Mouse (Mus musculus): ENCODE results near the gene Hmgn2.
A peak's percentile ranks its signal among the peaks of the same experiment; 100 is the strongest.
"Not testable (repeated sequence)": the region's sequence is repeated elsewhere in the genome, so short reads cannot be mapped to it uniquely, and the experiment has no call there.

Hmgn2 gene

DNA sequence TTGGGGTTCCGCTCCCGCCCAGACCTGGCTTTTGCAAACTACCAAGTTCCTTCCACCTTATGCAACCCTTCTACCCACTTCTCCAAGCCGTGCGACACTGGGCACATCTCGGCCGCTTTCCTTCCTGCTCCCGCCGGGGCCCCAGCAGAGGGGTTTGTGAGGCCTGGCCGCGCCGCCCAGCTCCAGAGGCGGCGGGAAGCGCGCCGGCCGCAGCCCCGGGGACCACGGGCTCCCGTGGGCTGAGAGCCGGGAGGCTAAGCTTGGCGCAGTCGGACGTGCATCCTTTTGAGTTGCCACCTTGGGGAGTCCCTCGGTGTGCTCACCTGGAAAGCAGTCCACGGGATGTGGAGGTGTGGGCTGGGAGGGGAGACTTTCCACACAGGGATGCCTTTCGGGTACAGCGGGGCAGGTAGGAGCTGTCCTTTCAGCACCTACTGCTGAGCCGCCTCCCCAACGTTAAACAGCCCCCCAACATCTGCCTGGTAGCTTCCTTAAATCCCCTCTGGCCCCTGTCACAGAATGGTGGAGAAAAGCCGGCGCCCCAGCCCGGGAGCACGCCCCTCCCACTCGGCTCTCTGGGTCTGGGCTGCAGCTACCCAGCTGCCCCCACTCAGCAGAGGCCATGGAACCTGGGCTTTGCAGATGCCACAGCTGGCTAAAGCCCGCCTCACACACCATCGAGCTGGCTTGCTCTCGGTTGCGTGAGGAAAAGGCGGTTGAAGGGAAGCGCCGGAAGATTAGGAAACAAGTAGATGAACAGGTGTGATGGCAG lies at the start of gene Hmgn2:
Gene Hmgn2, minus strand, starts transcription at position 501 of the 772 bp plus-strand sequence.
- DNase-seq (ENCODE audit: low read depth, low spot score) = peak; percentile 29

DNA sequence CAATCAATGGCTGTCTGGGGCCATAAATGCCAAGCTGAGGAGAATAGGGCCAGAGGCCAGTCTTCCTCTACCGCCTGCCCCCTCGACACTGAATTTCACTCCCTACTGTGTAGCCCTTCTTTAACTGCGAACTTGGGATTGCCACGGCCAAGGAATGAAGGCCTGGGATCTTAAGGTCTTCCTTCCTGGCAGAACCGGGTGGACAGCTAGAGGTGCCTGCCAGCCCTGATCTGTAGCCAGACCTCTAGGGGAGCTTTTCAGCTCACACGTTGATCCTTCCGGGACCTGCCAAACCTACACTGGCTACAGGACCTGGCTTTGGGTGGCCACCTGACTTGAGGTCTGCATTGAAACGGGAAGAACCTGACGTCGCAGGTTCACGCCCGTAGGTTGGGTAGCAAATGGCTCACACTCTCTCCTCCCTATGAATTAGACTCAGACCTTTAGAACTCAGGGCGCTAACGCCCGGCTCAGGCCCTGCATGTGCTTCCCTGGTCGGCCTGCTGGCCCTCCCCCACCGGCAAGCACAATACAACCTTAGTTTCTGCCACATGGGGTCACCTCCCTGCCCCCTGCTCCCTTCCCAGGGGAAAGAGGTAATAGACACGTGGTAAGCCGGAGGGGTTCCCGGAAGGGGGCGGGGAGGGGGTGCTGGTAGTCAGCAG lies 48.9 kb upstream of the Hmgn2 start:
- DNase-seq (ENCODE audit: low read depth, low spot score) = no peak

DNA sequence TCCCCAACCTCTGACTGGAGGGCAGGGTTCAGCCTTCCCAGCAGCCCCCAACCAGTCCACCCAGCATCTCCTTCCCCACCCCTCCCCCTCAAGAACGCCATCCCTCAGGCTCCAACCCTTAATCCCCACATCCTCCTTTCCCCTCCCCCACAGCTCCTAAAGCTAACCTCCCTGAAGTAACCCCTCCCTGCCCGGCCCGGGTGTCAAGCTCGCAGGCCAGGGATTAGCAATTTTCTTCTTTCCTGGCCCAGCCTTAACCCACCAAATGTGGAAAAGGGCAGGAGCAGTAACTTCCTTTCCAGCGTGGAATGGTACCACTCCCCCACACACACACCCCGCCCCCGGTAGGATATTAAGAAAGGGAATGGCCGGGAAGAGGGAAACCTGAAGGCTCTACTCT lies 48.3 kb upstream of the Hmgn2 start:
- no peak for DNase-seq (ENCODE audit: low read depth, low spot score)

DNA sequence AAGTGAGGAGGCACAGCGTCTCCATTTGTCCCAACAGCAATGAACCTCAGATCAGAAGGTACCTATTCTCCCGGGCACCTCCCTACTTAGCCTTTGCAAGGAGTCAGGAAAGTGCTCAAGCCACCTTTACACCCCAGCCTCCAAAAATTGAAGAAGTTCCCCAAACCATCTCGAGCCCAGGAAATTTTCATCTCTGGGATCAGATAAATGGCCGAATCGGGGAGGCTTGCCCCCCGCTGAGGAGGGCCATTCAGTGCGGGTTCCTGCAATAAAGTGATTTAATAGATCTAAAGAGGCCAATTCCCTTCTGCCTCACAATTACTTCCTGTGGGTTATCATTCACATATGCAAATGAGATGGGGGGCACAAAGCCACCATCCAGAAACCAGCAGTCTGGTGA lies 47.8 kb upstream of the Hmgn2 start:
- no peak for DNase-seq (ENCODE audit: low read depth, low spot score)

DNA sequence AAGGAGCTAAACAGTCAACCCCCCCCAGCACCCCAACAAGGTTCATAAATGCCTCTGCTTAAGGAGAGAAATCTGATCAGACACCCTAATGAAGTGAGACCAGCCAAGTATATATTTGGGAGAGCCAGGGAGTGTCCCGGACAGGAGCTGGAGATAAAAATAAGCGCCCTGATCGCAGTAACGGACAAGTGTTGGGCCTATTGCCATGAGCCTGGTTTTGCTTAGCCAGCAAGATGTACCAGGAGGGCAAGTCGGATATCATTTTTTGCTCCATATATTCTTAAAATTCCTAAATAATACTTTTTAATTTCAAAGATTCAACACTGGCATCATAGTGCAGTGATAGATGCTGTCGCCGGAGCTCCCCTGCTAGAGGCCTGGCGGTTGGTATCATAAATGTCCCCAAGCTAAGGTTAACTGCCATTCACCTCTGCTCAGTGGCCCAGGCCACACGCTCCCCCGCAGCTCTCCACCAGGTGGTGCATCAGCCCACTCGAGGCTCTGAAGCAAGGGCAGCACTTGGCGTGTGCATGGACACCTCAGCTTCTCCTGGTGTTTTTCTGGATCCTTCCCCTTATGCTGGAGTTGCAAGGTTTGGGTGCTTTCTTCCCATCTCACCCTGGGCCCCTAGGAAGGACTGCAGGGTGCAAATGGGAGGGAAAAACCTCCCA lies 44.5 kb upstream of the Hmgn2 start:
- peak; percentile 20 for DNase-seq (ENCODE audit: low read depth, low spot score)

DNA sequence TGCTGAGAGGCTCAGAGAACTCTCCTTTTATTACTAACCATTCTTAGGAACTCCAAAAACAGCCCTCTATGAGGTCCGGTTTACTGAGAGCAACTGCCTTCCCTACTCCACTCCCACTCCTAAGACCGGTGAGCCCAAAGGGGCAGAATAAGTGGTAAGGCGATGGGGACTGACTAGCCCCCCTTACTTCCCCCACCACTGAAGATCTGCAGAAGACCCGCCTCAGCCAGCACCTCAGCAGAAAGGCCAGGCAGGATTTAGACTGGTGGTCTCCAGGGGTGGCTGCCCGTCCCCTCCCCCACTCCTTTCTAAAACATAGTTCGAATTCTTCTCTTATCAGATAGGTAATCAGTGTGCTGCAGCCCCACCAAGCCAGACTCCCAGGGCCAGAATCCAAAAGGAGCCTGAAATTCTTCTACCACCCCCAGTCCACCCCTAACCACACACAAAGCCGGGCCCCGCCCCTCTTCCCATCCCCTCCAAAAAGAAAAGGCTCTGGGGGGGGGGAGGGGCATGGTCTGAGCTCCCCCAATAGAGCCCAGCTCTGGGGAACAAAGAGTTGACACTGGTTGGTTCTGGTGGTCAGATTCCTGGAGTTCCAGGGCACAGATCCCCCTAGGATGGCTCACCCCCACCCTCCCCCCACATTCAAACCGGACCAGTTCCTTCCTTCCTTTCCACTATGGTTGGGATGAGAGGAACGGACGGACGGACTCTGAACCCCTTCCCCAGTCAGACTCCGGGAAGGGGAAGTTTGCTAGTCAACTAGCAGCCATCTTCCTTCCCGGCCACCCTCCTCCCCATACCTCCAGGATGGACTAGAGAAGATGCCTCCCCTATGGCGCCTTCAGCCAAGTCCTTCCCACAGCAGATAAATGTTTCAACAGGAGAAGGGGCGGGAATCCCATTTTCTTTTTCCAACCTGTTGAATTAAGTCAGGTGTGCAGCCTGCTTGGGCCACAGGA lies 43.3 kb upstream of the Hmgn2 start:
- no peak for DNase-seq (ENCODE audit: low read depth, low spot score)

DNA sequence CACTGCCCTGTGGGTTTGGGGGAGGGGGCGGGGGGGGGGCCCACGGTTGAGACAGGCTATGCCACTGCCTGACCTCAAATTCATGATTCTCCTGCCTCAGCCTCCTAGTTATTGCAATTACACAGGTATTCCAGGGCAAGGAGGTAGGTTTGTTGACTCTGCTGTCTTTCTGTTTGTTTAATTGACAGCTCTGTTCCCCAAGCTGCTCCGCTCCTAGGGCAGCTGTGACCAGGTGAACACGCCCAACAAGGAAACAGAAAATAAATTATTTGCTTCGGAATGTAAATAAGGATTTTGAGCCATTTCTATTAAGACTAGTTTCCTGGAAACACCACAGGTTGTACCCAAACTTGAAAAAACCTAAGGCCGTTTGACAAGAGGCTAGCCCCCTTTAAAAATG lies 41.3 kb upstream of the Hmgn2 start:
- no peak for DNase-seq (ENCODE audit: low read depth, low spot score)

DNA sequence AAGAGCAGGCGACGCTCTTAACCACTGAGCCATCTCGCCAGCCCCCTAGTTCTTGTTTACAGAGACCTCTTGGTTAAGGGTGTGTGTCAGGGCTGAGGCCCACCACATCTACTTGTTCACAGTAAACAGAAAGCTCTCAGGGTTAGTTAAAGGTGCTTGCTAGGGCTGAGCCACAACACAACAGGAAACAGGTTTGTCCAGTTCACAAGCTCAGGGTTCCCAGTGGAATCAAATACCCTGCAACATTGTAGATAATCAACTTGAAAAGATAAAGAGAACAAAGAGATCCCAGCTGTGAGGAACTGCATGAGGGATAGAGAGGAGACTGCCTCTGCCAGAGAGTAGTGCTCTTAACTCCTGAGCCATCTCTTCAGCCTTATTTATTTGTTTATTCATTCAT lies 38.4 kb upstream of the Hmgn2 start:
- DNase-seq (ENCODE audit: low read depth, low spot score) = no peak

DNA sequence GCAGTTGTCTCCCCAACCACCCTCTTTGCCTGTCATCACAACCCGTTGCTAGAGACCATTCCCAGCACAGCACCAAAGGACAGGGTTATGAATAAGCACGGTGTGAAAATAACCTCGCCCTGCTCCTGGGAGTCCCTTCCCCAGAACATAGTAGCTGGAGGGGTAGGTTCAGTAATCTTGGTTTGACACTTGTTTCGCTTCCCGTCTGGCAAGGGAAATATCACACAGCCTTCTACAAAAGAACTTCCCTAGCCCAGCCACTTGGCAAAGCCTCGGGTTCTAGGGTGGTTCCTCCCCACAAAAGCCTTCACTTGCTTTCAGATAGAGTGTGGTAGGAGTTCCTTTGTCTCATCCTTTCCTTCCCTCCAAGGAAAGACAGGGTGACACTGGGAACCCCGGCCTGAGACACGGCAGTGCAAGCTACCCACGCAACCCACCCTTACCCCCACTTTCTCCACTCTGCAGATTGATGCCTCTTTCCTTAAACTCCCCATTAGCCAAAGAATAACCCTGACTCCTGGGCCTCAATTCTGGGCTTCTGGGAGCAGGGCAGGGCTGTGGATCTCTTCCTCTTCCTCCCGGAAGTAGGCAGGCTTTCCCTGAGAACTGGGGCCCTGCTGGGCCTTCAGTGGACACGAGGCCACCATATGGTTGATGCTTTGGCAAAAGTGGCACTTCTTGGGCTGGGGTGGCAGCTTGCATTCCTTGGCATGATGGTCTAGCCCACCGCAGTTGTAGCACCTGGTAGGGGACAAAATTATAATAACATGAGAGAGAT lies 37.3 kb upstream of the Hmgn2 start:
- DNase-seq (ENCODE audit: low read depth, low spot score) = no peak

DNA sequence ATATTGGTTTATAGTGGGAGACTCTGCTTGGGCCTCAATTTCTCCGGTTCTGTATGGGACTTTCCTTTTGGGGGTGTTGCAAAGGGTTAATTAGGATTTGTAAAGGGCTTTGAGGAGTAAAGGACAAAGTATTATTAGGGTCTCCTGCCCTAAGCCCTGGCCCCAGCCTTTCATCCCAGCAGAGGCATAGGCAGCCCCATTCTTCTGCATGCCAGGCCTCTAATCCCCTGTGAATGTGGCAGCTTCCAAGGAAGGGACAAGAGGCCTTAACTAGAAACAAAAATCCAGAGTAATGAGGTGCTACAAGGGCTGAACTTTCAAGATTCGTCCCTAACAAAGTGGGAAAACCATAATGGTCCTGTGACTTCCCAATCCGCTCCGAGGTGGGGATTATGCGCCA lies 34.5 kb upstream of the Hmgn2 start:
- DNase-seq (ENCODE audit: low read depth, low spot score) = no peak

DNA sequence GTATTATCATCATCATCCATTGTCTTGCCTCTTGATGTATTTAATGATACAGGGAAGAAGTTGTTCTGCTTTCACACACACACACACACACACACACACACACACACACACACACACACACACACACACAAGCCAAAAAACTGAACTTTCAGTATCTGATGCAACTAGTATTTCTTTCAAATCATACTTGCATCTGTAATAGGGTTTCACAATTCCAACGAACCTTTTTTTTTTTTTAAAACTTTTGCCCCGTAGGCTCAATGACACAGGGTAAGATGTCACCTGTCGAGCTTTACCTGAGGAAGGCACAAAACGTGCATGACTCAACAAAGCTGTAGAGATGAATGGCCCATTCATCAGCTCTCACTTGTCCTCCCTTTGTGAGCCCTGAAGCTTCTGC lies 33.8 kb upstream of the Hmgn2 start:
- DNase-seq (ENCODE audit: low read depth, low spot score) = no peak

DNA sequence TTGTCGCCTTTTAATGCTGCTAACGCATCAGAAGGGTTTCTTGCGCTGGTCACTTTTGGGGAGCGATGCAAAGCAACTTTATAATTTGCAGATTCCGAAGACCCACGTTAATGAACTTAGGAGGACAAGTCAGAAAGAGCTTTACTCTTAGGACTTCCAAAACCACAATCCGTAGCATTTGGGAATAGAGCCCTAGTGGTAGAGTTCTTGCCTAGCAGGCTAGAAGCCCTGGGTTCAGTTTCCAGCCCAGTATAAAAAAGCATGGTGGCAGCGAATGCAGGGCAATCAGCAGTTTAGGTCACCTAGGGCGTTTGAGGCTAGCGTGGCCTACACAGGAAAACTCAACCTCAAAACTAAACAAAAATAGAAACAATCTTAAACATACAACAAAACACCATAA lies 33.3 kb upstream of the Hmgn2 start:
- DNase-seq (ENCODE audit: low read depth, low spot score) = peak; percentile 29

DNA sequence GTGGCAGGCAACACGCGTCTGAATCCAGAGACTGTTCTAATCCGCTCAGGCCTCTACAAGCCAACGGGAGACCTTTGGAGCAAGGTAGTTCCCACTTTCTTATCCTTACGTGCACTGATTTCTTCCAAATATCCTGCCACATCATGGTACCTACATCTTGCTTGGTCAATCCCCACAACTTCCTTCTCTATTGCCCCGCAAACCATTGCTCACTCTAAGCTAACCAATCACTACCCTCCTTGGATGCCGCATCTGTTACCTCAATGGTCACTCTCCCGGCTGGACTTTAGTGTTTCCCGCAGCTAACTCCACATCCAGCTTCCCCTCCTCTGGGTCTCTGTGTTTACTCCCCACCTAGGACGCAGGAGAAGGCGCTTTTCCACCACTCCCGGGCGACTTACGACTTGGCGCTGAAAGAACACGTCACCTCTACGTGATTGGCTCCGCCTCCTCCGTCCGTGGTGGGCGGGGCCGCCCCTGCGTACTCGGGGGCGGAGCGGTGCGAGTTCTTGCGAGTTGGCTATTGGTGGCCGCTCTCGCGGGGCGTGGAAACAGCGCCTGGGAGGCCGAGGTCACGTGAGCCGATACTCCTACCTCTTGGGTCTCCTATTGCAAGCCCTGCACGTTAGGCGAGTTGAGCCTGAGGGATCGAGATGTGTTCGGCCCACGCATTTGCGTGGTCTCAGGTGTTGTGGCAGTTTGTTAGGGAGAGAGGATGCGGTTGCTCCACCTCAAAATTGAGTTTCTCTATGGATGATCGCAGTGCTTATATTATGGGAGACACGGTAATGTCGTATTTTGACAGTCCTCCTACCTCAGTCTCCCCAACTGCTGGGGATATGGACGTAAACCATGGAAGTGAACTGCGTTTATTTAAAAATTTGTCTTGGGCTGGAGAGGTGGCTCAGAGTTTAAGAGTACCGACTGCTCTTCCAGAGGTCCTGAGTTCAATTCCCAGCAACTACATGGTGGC lies 32.3 kb upstream of the Hmgn2 start, which contains the start of gene Dhdds:
Gene Dhdds, minus strand, starts transcription at position 453 of the 973 bp plus-strand sequence.
- peak; percentile 95 for DNase-seq (ENCODE audit: low read depth, low spot score)

DNA sequence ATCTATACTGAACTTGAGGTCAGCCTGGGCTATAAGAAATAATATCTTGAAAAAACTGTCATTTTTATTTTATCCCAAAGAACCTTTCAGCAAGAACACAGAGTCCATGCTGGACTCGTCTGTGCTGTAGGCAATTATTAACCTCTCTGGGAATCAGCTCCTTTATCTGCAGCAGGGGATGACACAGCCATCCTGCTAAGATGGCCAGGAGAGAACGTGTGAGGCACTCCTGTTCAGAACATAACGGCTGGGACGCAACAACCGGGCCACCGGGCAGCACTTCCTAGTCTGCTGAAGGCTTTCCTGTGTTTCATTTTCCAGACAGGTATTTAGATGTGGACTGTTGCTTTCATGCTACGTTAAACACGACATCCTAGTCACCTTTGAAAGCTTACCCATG lies 26.2 kb upstream of the Hmgn2 start:
- no peak for DNase-seq (ENCODE audit: low read depth, low spot score)

DNA sequence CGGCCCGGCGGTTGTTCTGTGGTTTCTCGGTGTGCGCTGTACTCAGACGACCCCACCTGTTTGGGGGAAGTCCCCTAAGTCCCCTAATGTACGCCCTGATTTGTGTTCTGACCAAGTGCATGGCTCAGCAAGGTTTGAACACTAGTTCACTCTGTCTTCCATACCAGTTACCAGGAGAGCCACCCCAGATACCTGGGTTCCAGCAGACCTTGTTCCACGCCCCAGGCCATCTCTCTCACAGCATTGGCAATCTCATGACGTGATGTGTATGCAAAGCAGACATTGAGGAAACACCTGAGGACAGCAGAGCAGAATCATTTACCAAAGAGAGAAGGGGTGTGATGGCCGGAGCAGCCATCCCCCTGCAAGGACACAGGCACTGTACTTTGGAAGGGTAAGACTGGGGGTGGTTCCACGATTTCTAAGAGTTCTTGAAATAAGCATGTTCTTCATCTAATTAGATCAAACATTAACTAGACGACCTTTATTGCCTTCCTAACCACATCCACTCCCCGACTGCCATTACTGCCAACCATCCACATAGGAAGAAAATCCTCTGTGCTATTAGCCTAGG lies 22.7 kb upstream of the Hmgn2 start:
- DNase-seq (ENCODE audit: low read depth, low spot score) = no peak

DNA sequence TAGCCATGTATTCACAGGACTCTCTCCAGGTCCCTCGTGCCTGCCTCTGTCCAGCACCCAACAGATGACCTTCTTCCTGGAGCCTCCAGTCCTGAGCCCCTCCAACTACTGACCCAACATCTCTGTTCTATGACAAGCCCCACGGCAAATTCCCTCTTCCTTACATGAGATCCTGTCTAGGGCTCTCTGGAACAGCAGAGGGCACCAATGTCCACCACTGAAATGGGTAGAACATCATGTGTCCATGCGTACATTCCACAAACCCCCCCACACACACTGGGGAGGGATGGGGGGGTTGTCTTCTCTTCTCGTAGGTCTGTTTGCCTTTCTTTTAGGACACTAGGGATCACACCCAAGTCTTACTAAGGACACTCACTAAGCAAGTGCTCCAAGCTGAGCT lies 21.6 kb upstream of the Hmgn2 start:
- DNase-seq (ENCODE audit: low read depth, low spot score) = no peak

DNA sequence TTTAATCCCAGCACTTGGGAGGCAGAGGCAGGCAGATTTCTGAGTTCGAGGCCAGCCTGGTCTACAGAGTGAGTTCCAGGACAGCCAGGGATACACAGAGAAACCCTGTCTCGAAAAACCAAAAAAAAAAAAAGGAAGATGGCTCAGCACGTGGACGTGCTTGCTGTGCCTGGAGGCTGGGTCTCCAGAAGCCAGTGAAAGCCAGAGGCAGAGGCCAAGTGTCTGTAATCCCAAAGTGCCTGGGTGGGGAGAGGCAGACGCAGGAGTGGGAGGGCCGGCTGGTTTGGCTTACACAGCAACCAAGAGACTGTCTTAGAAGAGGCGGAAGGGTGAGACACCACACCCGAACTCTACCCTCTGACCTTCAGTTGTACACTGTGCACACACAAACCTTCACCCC lies 19.8 kb upstream of the Hmgn2 start:
- DNase-seq (ENCODE audit: low read depth, low spot score) = not testable (repeated sequence)

DNA sequence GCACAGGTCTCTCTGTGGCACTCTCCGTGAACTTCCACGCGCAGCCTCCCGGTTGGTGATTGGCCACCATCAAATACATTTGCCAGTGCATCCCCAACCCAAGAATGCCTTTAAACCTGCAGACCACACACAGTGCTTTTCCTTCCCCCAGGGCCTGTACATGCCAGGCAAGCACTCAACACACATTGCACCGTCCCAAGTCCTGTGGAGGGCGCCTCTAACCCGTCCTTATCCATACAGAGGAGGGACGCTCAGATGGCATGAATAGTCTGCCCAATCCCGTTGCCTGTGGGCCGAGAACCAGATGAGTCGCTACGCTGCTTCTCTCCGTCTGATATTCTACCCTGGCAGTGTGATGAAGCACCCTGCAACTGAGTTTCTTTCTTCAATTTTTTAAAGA lies 14.5 kb upstream of the Hmgn2 start:
- no peak for DNase-seq (ENCODE audit: low read depth, low spot score)

DNA sequence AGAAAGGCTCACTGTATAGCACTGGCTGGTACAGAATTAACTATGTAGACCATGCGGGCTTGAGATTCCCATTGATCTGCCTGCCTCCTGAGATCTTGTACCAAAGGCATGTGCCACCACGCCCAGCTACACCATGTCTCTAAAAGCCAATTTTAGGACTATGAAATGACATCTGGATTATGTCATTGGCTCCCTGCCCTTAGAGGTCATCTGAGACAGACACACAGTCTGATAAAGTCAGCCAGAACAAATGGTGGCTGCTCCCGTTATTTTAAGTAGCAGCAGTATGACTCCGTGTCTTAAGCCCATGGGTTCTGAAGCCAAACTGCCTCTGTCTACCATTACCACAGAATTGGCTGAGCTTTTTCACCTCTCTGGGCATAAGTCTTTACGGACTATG lies 12.0 kb upstream of the Hmgn2 start:
- DNase-seq (ENCODE audit: low read depth, low spot score) = no peak
